Mouse (Mus musculus) kidney, embryonic 14.5 days (tissue): Measurements from ENCODE around the gene Nup188. TPM values are rescaled to one million over a fixed set of nuclear protein-coding genes. Genes with fewer than 3 reads are reported as not detected.

Source experiments
- ATAC-seq: fragments of 200-750 bp; cut with Nextera tagmentation; 2 replicates; pipeline ENCODE4 v1.8.0; 2017; ENCODE audit warnings: moderate number of reproducible peaks, mild to moderate bottlenecking, moderate TSS enrichment, moderate library complexity; ENCODE audit not compliant: low FRiP score, low TSS enrichment
- H3K27ac ChIP-seq: fragments of 300-500 bp; sonication (generic); 2 replicates; pipeline ENCODE4 v1.5.1; 2014; ENCODE audit warnings: low read depth, mild to moderate bottlenecking, low read length, moderate library complexity, mixed read lengths
- H3K27me3 ChIP-seq: fragments of 300-500 bp; sonication (generic); 2 replicates; pipeline ENCODE4 v1.6.1; 2014; ENCODE audit warnings: mild to moderate bottlenecking, low read length; ENCODE audit not compliant: control insufficient read depth, insufficient read depth
- H3K36me3 ChIP-seq: fragments of 300-500 bp; sonication (generic); 2 replicates; pipeline ENCODE4 v1.6.1; 2014; ENCODE audit warnings: low read length, mixed read lengths; ENCODE audit not compliant: control insufficient read depth, insufficient read depth
- H3K4me1 ChIP-seq: fragments of 300-500 bp; sonication (generic); 2 replicates; pipeline ENCODE4 v1.6.1; 2014; ENCODE audit warnings: low read length, mixed read lengths; ENCODE audit not compliant: control insufficient read depth, insufficient read depth
- H3K4me2 ChIP-seq: fragments of 300-500 bp; sonication (generic); replicated peaks from 2 replicates; pipeline ENCODE4 v1.6.1; 2014; ENCODE audit warnings: low read depth, mild to moderate bottlenecking, low read length
- H3K4me3 ChIP-seq: fragments of 300-500 bp; sonication (generic); 2 replicates; pipeline ENCODE4 v1.5.1; 2014; ENCODE audit warnings: mild to moderate bottlenecking, low read length
- H3K9ac ChIP-seq: fragments of 300-500 bp; sonication (generic); 2 replicates; pipeline ENCODE4 v1.6.1; 2014; ENCODE audit warnings: low read depth, mild to moderate bottlenecking, low read length, moderate library complexity
- H3K9me3 ChIP-seq: fragments of 300-500 bp; sonication (generic); 2 replicates; pipeline ENCODE4 v1.6.1; 2016; ENCODE audit warnings: low read length; ENCODE audit not compliant: control insufficient read depth
- WGBS: fragments of 180-500 bp; shearing (Covaris S2); extraction: QIAGEN DNeasy Blood & Tissue Kit; methylation state at CpG from one replicate; pipeline ENCODE4 v1.1.7; 2014; 5-methylcytosine and 5-hydroxymethylcytosine counted together
- polyA plus RNA-seq: library from polyadenylated mRNA; unstranded; fragments of >200 nt; fragmentation: Nextera tagmentation; extraction: Ambion mirVana; gene quantifications from 2 replicates; pipeline ENCODE4 v1.2.1, GENCODE M21; 2014

Nup188 gene
- polyA plus RNA-seq, 1 experiment from 2014 or later: 54.4 TPM

GRCm38 (mm10) chr2:30299966-30300365, 13.8 kb downstream of the Nup188 start:
- Histone ChIP-seq H3K36me3 (peaks cover 74% of the 10 kb centered on the region), H3K4me3 (no peak overlapping the region), H3K4me1 (no peaks in the 10 kb centered on the region), H3K9me3 (no peaks in the 10 kb centered on the region), H3K4me2 (no peak overlapping the region), H3K27ac (no peak overlapping the region), H3K27me3 (no peaks in the 10 kb centered on the region), H3K9ac (no peak overlapping the region)
- ATAC-seq: no peak
- WGBS: 87% methylated on average over 5 of the region's 5 CpGs

- Histone ChIP-seq H3K9ac (no peak overlapping the region), H3K4me1 (no peaks in the 10 kb centered on the region), H3K9me3 (no peaks in the 10 kb centered on the region), H3K4me2 (no peak overlapping the region), H3K27me3 (no peaks in the 10 kb centered on the region), H3K27ac (no peak overlapping the region), H3K4me3 (no peak overlapping the region), H3K36me3 (peaks cover 97% of the 10 kb centered on the region)
- no peak for ATAC-seq
- 94% methylated on average over 7 of the region's 7 CpGs for WGBS
Measured at GRCm38 (mm10) chr2:30306087-30306486, 19.9 kb downstream of the Nup188 start.

GRCm38 (mm10) chr2:30309351-30309750, 23.2 kb downstream of the Nup188 start:
- H3K9ac ChIP-seq: no peak overlapping the region
- H3K4me2 ChIP-seq: no peak overlapping the region
- no peaks in the 10 kb centered on the region for H3K4me1 ChIP-seq
- H3K27me3 ChIP-seq: no peaks in the 10 kb centered on the region
- no peaks in the 10 kb centered on the region for H3K9me3 ChIP-seq
- no peak overlapping the region for H3K27ac ChIP-seq
- no peak for ATAC-seq
- H3K36me3 ChIP-seq: peaks cover 95% of the 10 kb centered on the region
- 87% methylated on average over 3 of the region's 3 CpGs for WGBS
- no peak overlapping the region for H3K4me3 ChIP-seq

GRCm38 (mm10) chr2:30311481-30311880, 25.3 kb downstream of the Nup188 start:
- ATAC-seq: no peak
- H3K27ac ChIP-seq: no peak overlapping the region
- H3K9ac ChIP-seq: no peak overlapping the region

GRCm38 (mm10) chr2:30316136-30316535, 29.9 kb downstream of the Nup188 start:
- no peak for ATAC-seq
- no peaks in the 10 kb centered on the region for H3K4me1 ChIP-seq
- H3K9me3 ChIP-seq: no peaks in the 10 kb centered on the region
- H3K9ac ChIP-seq: no peak overlapping the region
- H3K4me2 ChIP-seq: no peak overlapping the region
- no peak overlapping the region for H3K27ac ChIP-seq
- no peaks in the 10 kb centered on the region for H3K27me3 ChIP-seq
- WGBS: 93% methylated on average over 4 of the region's 4 CpGs
- H3K4me3 ChIP-seq: no peak overlapping the region
- peaks cover 87% of the 10 kb centered on the region for H3K36me3 ChIP-seq

More at GRCm38 (mm10) chr2:30311481-30311880, 25.3 kb downstream of the Nup188 start:
- Histone ChIP-seq H3K36me3 (peaks cover 93% of the 10 kb centered on the region), H3K4me2 (no peak overlapping the region), H3K9me3 (no peaks in the 10 kb centered on the region), H3K27me3 (no peaks in the 10 kb centered on the region), H3K4me1 (no peaks in the 10 kb centered on the region), H3K4me3 (no peak overlapping the region)
- 91% methylated on average over 2 of the region's 2 CpGs for WGBS

GRCm38 (mm10) chr2:30316955-30317354, 30.8 kb downstream of the Nup188 start:
- no peaks in the 10 kb centered on the region for H3K9me3 ChIP-seq

GRCm38 (mm10) chr2:30319260-30319659, 33.1 kb downstream of the Nup188 start:
- ATAC-seq: no peak
- Histone ChIP-seq H3K27ac (no peak overlapping the region), H3K9me3 (no peaks in the 10 kb centered on the region), H3K4me1 (no peaks in the 10 kb centered on the region), H3K4me2 (no peak overlapping the region), H3K4me3 (no peak overlapping the region), H3K9ac (no peak overlapping the region), H3K36me3 (peaks cover 90% of the 10 kb centered on the region), H3K27me3 (no peaks in the 10 kb centered on the region)
- 80% methylated on average over 4 of the region's 4 CpGs for WGBS

More at GRCm38 (mm10) chr2:30316955-30317354, 30.8 kb downstream of the Nup188 start:
- no peak for ATAC-seq
- WGBS: 96% methylated on average over 5 of the region's 5 CpGs
- Histone ChIP-seq H3K9ac (no peak overlapping the region), H3K27me3 (no peaks in the 10 kb centered on the region), H3K27ac (no peak overlapping the region), H3K4me2 (no peak overlapping the region), H3K4me3 (no peak overlapping the region), H3K4me1 (no peaks in the 10 kb centered on the region), H3K36me3 (peaks cover 90% of the 10 kb centered on the region)

GRCm38 (mm10) chr2:30323111-30323510, 36.9 kb downstream of the Nup188 start:
- Histone ChIP-seq H3K27me3 (no peaks in the 10 kb centered on the region), H3K27ac (no peak overlapping the region), H3K4me3 (no peak overlapping the region), H3K4me1 (no peaks in the 10 kb centered on the region), H3K36me3 (peaks cover 90% of the 10 kb centered on the region), H3K9ac (no peak overlapping the region), H3K9me3 (no peaks in the 10 kb centered on the region), H3K4me2 (no peak overlapping the region)
- ATAC-seq: no peak
- WGBS: 95% methylated on average over 7 of the region's 7 CpGs

- no peak overlapping the region for H3K27ac ChIP-seq
- ATAC-seq: no peak
- H3K36me3 ChIP-seq: peaks cover 97% of the 10 kb centered on the region
- no peaks in the 10 kb centered on the region for H3K27me3 ChIP-seq
- H3K4me1 ChIP-seq: no peaks in the 10 kb centered on the region
- H3K4me3 ChIP-seq: no peak overlapping the region
- H3K9ac ChIP-seq: no peak overlapping the region
- no peak overlapping the region for H3K4me2 ChIP-seq
- WGBS: 94% methylated on average over 5 of the region's 5 CpGs
- no peaks in the 10 kb centered on the region for H3K9me3 ChIP-seq
Measured at GRCm38 (mm10) chr2:30325296-30325695, 39.1 kb downstream of the Nup188 start.
